Mouse (Mus musculus) bone marrow macrophage, adult 2 months (primary cell): ENCODE data around the gene Ndfip2. TPM values are rescaled to one million over a fixed set of nuclear protein-coding genes. Genes with fewer than 3 reads are reported as not detected.

Source experiments
- H3K27ac ChIP-seq: 2 replicates; pipeline ENCODE4 v1.5.1; 2012; ENCODE audit warnings: low read depth, low read length; ENCODE audit not compliant: insufficient read depth
- H3K4me1 ChIP-seq: 2 replicates; pipeline ENCODE4 v1.6.1; 2012; ENCODE audit warnings: low read length; ENCODE audit not compliant: control insufficient read depth, insufficient read depth
- H3K4me3 ChIP-seq: 2 replicates; pipeline ENCODE4 v1.5.1; 2012; ENCODE audit warnings: mild to moderate bottlenecking, low read length, moderate library complexity; ENCODE audit not compliant: insufficient read depth
- CTCF ChIP-seq: IDR thresholded peaks from 2 replicates; pipeline ENCODE4 v1.5.1; 2012; ENCODE audit warnings: low read depth, mild to moderate bottlenecking, low read length, moderate library complexity
- POLR2A ChIP-seq: IDR thresholded peaks from 2 replicates; pipeline ENCODE4 v1.6.1; 2012; ENCODE audit warnings: mild to moderate bottlenecking, low read depth, low read length, borderline replicate concordance
- polyA plus RNA-seq: library from polyadenylated mRNA; stranded (reverse); fragments of >200 nt; gene quantifications from 2 replicates; pipeline ENCODE4 v1.2.4, GENCODE M21; 2012; ENCODE audit not compliant: missing spikeins, insufficient read depth, insufficient read length

Gene Ndfip2
- polyA plus RNA-seq, 1 experiment = 33.6 TPM

GRCm38 (mm10) chr14:105300551-105300950 is 42.2 kb downstream of the Ndfip2 start:
- Histone ChIP-seq H3K4me3 (no peak overlapping the region), H3K27ac (no peak overlapping the region), H3K4me1 (0 out of 2 replicates have a peak, but pooled peaks cover 2% of the 10 kb centered on the region)
- TF ChIP-seq CTCF (no peak), POLR2A (no peak)

- Histone ChIP-seq H3K4me3 (no peak overlapping the region), H3K4me1 (0 out of 2 replicates have a peak, but pooled peaks cover 2% of the 10 kb centered on the region), H3K27ac (no peak overlapping the region)
- TF ChIP-seq POLR2A = no peak
- TF ChIP-seq CTCF = no peak
Observed at GRCm38 (mm10) chr14:105302708-105303107, 44.3 kb downstream of the Ndfip2 start.

GRCm38 (mm10) chr14:105307716-105308115 is 49.3 kb downstream of the Ndfip2 start:
- Histone ChIP-seq H3K27ac (no peak overlapping the region), H3K4me1 (no peaks in the 10 kb centered on the region)
- TF ChIP-seq CTCF = no peak
- TF ChIP-seq POLR2A = no peak

GRCm38 (mm10) chr14:105312366-105312765 is 54.0 kb downstream of the Ndfip2 start:
- TF ChIP-seq CTCF = no peak
- TF ChIP-seq POLR2A = no peak
- H3K4me3 ChIP-seq = no peak overlapping the region
- no peaks in the 10 kb centered on the region for H3K4me1 ChIP-seq
- H3K27ac ChIP-seq = no peak overlapping the region

More at GRCm38 (mm10) chr14:105307716-105308115, 49.3 kb downstream of the Ndfip2 start:
- no peak overlapping the region for H3K4me3 ChIP-seq

- TF ChIP-seq POLR2A (no peak), CTCF (no peak)
- H3K4me3 ChIP-seq = no peak overlapping the region
Observed at GRCm38 (mm10) chr14:105312944-105313343, 54.6 kb downstream of the Ndfip2 start.

GRCm38 (mm10) chr14:105313877-105314276 is 55.5 kb downstream of the Ndfip2 start:
- Histone ChIP-seq H3K4me3 (no peak overlapping the region), H3K4me1 (no peaks in the 10 kb centered on the region), H3K27ac (no peak overlapping the region)
- no peak for TF ChIP-seq POLR2A
- no peak for TF ChIP-seq CTCF

More at GRCm38 (mm10) chr14:105312944-105313343, 54.6 kb downstream of the Ndfip2 start:
- Histone ChIP-seq H3K4me1 (no peaks in the 10 kb centered on the region), H3K27ac (no peak overlapping the region)

- Histone ChIP-seq H3K27ac (no peak overlapping the region), H3K4me1 (no peaks in the 10 kb centered on the region), H3K4me3 (no peak overlapping the region)
- TF ChIP-seq CTCF = no peak
- TF ChIP-seq POLR2A = no peak
Observed at GRCm38 (mm10) chr14:105321712-105322111, 63.3 kb downstream of the Ndfip2 start.

GRCm38 (mm10) chr14:105322829-105323228 is 64.5 kb downstream of the Ndfip2 start:
- no peaks in the 10 kb centered on the region for H3K4me1 ChIP-seq
- no peak overlapping the region for H3K27ac ChIP-seq
- no peak overlapping the region for H3K4me3 ChIP-seq
- TF ChIP-seq POLR2A = no peak

- Histone ChIP-seq H3K27ac (no peak overlapping the region), H3K4me1 (no peaks in the 10 kb centered on the region), H3K4me3 (no peak overlapping the region)
- TF ChIP-seq POLR2A = no peak
- TF ChIP-seq CTCF = no peak
Observed at GRCm38 (mm10) chr14:105323448-105323847, 65.1 kb downstream of the Ndfip2 start.

- H3K27ac ChIP-seq = no peak overlapping the region
- H3K4me3 ChIP-seq = peak overlapping the region; percentile 62
- peaks cover 3% of the 10 kb centered on the region; the same call in 1 of the 2 replicates for H3K4me1 ChIP-seq
- TF ChIP-seq CTCF (no peak), POLR2A (no peak)
Observed at GRCm38 (mm10) chr14:105328397-105329302, 70.3 kb downstream of the Ndfip2 start.

- no peak for TF ChIP-seq POLR2A
- no peak for TF ChIP-seq CTCF
- Histone ChIP-seq H3K27ac (no peak overlapping the region), H3K4me3 (no peak overlapping the region), H3K4me1 (peaks cover 3% of the 10 kb centered on the region; the same call in 1 of the 2 replicates)
Observed at GRCm38 (mm10) chr14:105333475-105334094, 75.2 kb downstream of the Ndfip2 start.
